ENCODE assay signal across 8 mouse cellular contexts in the genomic region with DNA sequence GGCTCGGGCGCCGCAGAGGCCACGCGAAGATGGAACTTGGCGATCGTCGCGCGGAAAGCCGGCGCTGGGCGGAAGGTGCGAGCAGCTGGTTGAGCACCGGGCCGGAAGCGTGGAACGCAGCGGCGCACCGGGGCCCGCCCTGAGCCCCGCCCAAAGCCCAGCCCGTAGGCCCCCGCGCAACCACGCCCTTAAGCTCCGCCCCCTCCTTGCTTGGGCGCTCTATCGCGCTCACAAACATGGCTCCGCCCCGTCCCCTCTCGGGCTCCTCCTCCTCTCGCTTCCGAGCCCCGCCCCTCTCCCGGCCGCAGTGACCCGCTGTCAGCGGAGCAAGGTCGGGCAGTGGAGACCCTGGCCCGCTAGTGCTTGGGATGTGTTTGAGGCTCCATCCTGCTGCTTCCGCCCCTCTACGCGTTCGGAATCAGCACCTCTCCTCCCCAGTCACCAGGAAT. TPM values are rescaled to one million over a fixed set of nuclear protein-coding genes. Genes with fewer than 3 reads are reported as not detected.
DNase-seq lines count a peak whose midpoint lies in the region; ATAC-seq and TF ChIP-seq lines count a peak whose summit lies in the region.

A gene (minus strand): TSS at position 164 of the 449 bp plus-strand sequence.

- peak within 1 kb of the TSS; percentile 71 for H3K27ac ChIP-seq in hindbrain, postnatal 0 days

- 0 out of 2 replicates have a peak, but pooled peaks cover 3% of the 10 kb centered on the region for H3K4me1 ChIP-seq in hindbrain, postnatal 0 days (ENCODE audit: insufficient read depth, low read length)
- peaks cover 44% of the 10 kb centered on the region for H3K4me1 ChIP-seq in megakaryocyte, embryonic 14.5 days

- peak; percentile 94 for ATAC-seq in common myeloid progenitor, adult 5-6 weeks (replicated peaks; ENCODE audit: low read depth, poor library complexity, severe bottlenecking)
- ATAC-seq in hindbrain, postnatal 0 days = peak; percentile 90

- peak within 1 kb of the TSS; percentile 64 for H3K4me3 ChIP-seq in hindbrain, postnatal 0 days (ENCODE audit: low read length)
- peak within 1 kb of the TSS; percentile 91 for H3K4me3 ChIP-seq in megakaryocyte, embryonic 14.5 days (replicated peaks)

- peak; percentile 97 for DNase-seq in adipocyte (ENCODE audit: low spot score)
- peak; percentile 90 to 94 for DNase-seq in gastrocnemius, adult 8-10 months (ENCODE audit: low spot score in 2 of 2)
- peak; percentile 92 for DNase-seq in hindbrain, postnatal 0 days (ENCODE audit: low spot score)
- peak; percentile 81 to 94 for DNase-seq in left cerebral cortex, adult 9 months (ENCODE audit: low spot score in 2 of 2)
- DNase-seq in right cerebral cortex, adult 2 months (ENCODE audit: low spot score in 2 of 2) = peak; percentile 89 to 92
- DNase-seq in urinary bladder, postnatal 10 days (ENCODE audit: low spot score) = peak; percentile 70

- no peaks in the 10 kb centered on the region for H3K27me3 ChIP-seq in hindbrain, postnatal 0 days (ENCODE audit: insufficient read depth, low read length)
- peaks cover 46% of the 10 kb centered on the region for H3K27me3 ChIP-seq in megakaryocyte, embryonic 14.5 days (replicated peaks)

- no peak for TF ChIP-seq CTCF in hindbrain, postnatal 0 days (IDR thresholded peaks at IDR 0.05; ENCODE audit: low read depth)

- no peaks in the 10 kb centered on the region for H3K9me3 ChIP-seq in hindbrain, postnatal 0 days (ENCODE audit: low read length)
- H3K9me3 ChIP-seq in megakaryocyte, embryonic 14.5 days = no peaks in the 10 kb centered on the region

- WGBS in hindbrain, postnatal 0 days = under 1% methylated on average over 40 of the region's 47 CpGs

- peak within 1 kb of the TSS; percentile 61 for H3K9ac ChIP-seq in hindbrain, postnatal 0 days (replicated peaks; ENCODE audit: low read length)

- H3K4me2 ChIP-seq in hindbrain, postnatal 0 days (ENCODE audit: low read depth, low read length) = peak within 1 kb of the TSS; percentile 95

- H3K36me3 ChIP-seq in hindbrain, postnatal 0 days (ENCODE audit: insufficient read depth, low read length) = peaks cover 29% of the 10 kb centered on the region
- peaks cover 34% of the 10 kb centered on the region for H3K36me3 ChIP-seq in megakaryocyte, embryonic 14.5 days (replicated peaks; ENCODE audit: low read length)

RNA-seq across cellular contexts. Expression of the gene that starts here (rescaled TPM):
- 2.1 and 6.5 TPM in 2 replicates for total RNA-seq in common myeloid progenitor, adult 5-6 weeks (2017)
- total RNA-seq in gastrocnemius, adult 8-10 months (2022) = 10 to 100 TPM; 40.1 to 46.1 (median 42.3) TPM
- total RNA-seq in hindbrain, postnatal 0 days (2014; rRNA removed) = 458 and 481 TPM in 2 replicates
- polyA plus RNA-seq in hindbrain, postnatal 0 days (2015; fragmentation: Nextera tagmentation; extraction: Ambion mirVana) = 220 and 233 TPM in 2 replicates
- 74.3 and 79.5 TPM in 2 replicates for polyA plus RNA-seq in megakaryocyte, embryonic 14.5 days (2012; ENCODE audit: insufficient read depth, low replicate concordance)

Comparison
In these comparisons a context has a peak if more than half of its experiments do, and no peak if none do; other contexts are left out.
1. Peak in every context shown above with its lines: DNase-seq, ATAC-seq, H3K4me3 ChIP-seq and H3K27ac ChIP-seq.